Mouse (Mus musculus) neural tube, embryonic 14.5 days (tissue): ENCODE data around the gene Prickle2. TPM values are rescaled to one million over a fixed set of nuclear protein-coding genes. Genes with fewer than 3 reads are reported as not detected.

ENCODE experiments used
- ATAC-seq: fragments of 200-750 bp; cut with Nextera tagmentation; 2 replicates; pipeline ENCODE4 v1.8.0; 2017; ENCODE audit warnings: low read depth, mild to moderate bottlenecking, moderate TSS enrichment, moderate library complexity
- H3K27ac ChIP-seq: fragments of 300-500 bp; sonication (generic); 2 replicates; pipeline ENCODE4 v1.5.1; 2014; ENCODE audit warnings: low read depth, mild to moderate bottlenecking, control low read depth, low read length, moderate library complexity, mixed read lengths
- H3K27me3 ChIP-seq: fragments of 300-500 bp; sonication (generic); 2 replicates; pipeline ENCODE4 v1.6.1; 2014; ENCODE audit warnings: low read length; ENCODE audit not compliant: control insufficient read depth, insufficient read depth
- H3K36me3 ChIP-seq: fragments of 300-500 bp; sonication (generic); 2 replicates; pipeline ENCODE4 v1.6.1; 2014; ENCODE audit warnings: low read length, mixed read lengths; ENCODE audit not compliant: control insufficient read depth, insufficient read depth
- H3K4me1 ChIP-seq: fragments of 300-500 bp; sonication (generic); 2 replicates; pipeline ENCODE4 v1.6.1; 2014; ENCODE audit warnings: low read length; ENCODE audit not compliant: control insufficient read depth, insufficient read depth
- H3K4me2 ChIP-seq: fragments of 300-500 bp; sonication (generic); 2 replicates; pipeline ENCODE4 v1.6.1; 2014; ENCODE audit warnings: mild to moderate bottlenecking, low read depth, low read length, control low read depth
- H3K4me3 ChIP-seq: fragments of 300-500 bp; sonication (generic); 2 replicates; pipeline ENCODE4 v1.5.1; 2014; ENCODE audit warnings: low read depth, low read length, control low read depth, mixed read lengths
- H3K9ac ChIP-seq: fragments of 300-500 bp; sonication (generic); replicated peaks from 2 replicates; pipeline ENCODE4 v1.6.1; 2014; ENCODE audit warnings: low read depth, mild to moderate bottlenecking, control low read depth, low read length, mixed read lengths
- H3K9me3 ChIP-seq: fragments of 300-500 bp; sonication (generic); 2 replicates; pipeline ENCODE4 v1.6.1; 2016; ENCODE audit warnings: low read length; ENCODE audit not compliant: control insufficient read depth
- WGBS: fragments of 180-500 bp; shearing (Covaris S2); extraction: QIAGEN DNeasy Blood & Tissue Kit; methylation state at CpG from one replicate; pipeline ENCODE4 v1.1.7; 2014; 5-methylcytosine and 5-hydroxymethylcytosine counted together
- polyA plus RNA-seq: library from polyadenylated mRNA; unstranded; fragments of >200 nt; fragmentation: Nextera tagmentation; extraction: Ambion mirVana; gene quantifications from 2 replicates; pipeline ENCODE4 v1.2.1, GENCODE M21; 2014

Gene Prickle2
- polyA plus RNA-seq, 1 experiment from 2014 or later, result 25.5 TPM

DNA sequence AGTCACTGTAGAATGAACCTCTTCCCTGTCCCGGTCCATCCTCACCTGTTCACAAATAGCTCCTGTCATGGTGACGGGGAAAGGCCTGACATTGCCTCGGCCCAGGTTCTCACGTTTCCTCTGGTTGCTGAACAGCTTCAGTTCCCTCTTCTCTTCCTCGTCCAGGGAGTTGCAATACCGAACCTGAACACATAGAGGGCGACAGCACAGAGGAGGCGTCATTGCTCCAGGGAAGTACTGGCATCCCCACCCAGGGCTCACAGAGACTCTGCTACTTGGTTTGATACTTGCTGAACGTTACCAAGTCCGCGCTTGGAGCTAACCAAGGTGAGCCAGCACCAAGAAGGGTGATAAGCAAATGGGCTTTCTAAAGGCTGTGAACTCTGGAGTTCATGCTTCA lies 283.7 kb downstream of the Prickle2 start:
- 51% methylated on average over 11 of the region's 11 CpGs for WGBS
- no peak overlapping the region for H3K4me2 ChIP-seq
- H3K27ac ChIP-seq, result no peak overlapping the region
- no peaks in the 10 kb centered on the region for H3K27me3 ChIP-seq
- H3K4me3 ChIP-seq, result no peak overlapping the region
- H3K4me1 ChIP-seq, result no peaks in the 10 kb centered on the region
- no peaks in the 10 kb centered on the region for H3K9me3 ChIP-seq
- peaks cover 10% of the 10 kb centered on the region for H3K36me3 ChIP-seq
- no peak overlapping the region for H3K9ac ChIP-seq
- ATAC-seq, result no peak

DNA sequence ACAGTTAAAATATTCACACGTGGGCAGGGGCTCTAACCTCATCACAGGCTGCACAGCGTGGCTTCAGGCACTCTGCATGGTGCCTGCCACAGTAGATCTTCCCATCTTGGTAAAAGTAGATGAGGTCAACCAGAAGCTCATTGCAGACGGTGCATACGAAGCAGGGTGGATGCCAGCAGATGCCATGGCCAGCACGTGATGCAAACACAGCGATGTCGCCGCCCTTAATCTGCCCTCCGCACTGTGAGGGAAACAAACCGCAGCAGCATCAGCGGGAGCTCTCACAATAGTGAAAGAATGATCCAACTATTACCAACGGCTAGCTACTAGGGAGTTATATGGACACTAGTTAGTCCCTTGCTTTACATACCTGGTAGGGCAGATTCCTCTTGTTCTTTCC lies 285.8 kb downstream of the Prickle2 start:
- no peak for ATAC-seq
- 91% methylated on average over 12 of the region's 12 CpGs for WGBS
- no peak overlapping the region for H3K9ac ChIP-seq

DNA sequence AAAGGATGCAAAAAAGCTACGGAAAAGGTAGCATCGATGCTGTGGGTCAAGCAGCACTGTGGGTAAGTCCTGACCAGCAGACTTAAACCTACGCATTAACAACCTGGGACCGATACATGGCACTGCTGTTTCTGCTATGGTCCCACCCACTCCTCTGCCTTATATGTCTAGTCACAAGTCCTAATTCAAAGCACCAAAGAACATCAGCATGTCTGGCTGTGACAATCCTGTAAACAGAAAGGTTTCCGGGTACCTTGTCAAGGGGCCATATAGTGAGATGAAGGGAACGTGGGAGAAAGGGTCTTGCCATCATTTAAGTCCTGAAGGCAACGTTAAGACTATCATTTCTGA lies 290.6 kb downstream of the Prickle2 start:
- no peak overlapping the region for H3K4me3 ChIP-seq
- no peak for ATAC-seq
- WGBS, result 83% methylated on average over 7 of the region's 7 CpGs
- H3K4me1 ChIP-seq, result peaks cover 17% of the 10 kb centered on the region
- peaks cover 22% of the 10 kb centered on the region for H3K36me3 ChIP-seq
- H3K4me2 ChIP-seq, result no peak overlapping the region
- no peak overlapping the region; the same call in 1 of the 2 replicates for H3K27ac ChIP-seq
- H3K9me3 ChIP-seq, result no peaks in the 10 kb centered on the region
- no peak overlapping the region for H3K9ac ChIP-seq
- no peaks in the 10 kb centered on the region for H3K27me3 ChIP-seq

More for the DNA sequence above, 285.8 kb downstream of the Prickle2 start:
- H3K36me3 ChIP-seq, result peaks cover 14% of the 10 kb centered on the region
- no peak overlapping the region for H3K4me2 ChIP-seq
- H3K27ac ChIP-seq, result no peak overlapping the region
- no peaks in the 10 kb centered on the region for H3K27me3 ChIP-seq
- no peaks in the 10 kb centered on the region for H3K9me3 ChIP-seq
- H3K4me1 ChIP-seq, result peaks cover 4% of the 10 kb centered on the region
- no peak overlapping the region for H3K4me3 ChIP-seq

DNA sequence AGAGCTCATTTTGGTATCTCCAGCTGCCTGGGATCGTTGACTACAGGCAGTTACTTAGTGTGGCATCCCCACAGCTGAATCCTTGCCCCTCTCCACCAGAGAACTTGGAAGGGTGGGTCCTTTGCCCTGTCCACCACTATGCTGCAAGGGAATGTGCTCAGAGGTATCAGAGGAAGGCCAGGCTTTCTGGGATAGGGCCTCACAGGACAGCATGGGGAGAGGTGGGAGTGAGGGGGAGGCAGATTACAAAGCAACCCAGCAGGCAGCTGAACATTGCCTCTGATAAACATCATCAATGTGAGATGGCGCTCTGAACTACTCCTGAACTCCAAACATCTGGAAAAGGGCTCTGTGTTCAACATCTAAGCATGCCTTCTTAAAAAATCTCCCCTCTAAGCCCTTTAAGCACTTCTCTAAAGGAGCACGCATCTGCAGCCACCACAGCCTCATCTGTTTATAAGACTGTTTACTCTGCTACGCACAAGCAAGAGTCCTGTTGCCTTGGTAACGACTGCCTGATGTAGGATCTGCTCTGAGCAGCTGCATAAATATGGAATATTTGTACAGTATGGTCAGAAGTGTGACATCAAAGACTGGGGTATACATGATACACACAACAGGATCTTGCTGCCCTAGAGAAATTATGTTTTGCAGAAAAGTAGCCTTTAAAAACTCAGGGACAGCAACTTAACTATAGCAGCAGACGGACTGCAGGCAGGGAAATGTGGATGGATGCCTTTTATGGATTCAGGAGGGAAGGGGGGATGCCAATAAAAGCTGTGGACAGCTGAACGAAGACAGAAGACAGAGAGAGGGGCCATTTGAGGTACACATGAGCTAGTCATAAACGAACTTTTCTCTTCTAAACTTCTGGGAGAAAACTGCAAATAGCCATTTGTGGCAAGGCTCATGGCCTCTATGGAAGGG lies 291.2 kb downstream of the Prickle2 start:
- H3K4me2 ChIP-seq, result no peak overlapping the region

DNA sequence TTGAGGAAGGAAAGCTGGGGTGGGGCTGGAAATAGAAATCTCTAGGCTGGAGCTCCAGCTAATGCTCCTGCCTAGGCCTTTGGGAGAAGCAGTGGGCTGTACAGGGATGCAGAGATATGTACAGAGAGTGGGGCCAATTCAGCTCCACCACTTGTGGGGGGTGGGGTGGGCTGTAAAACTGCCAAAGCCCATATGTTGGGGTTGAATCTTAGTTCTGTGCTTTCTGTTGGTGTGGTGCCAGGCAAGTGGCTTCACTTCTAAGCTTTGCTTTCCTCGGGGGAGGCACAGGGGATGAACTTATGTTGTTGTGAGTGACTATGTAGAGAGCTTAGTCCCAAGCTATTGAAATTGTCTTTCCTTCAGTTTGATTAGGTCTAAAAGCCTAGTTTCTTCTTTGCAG lies 292.0 kb downstream of the Prickle2 start:
- Histone ChIP-seq H3K4me3 (no peak overlapping the region), H3K9ac (no peak overlapping the region), H3K9me3 (no peaks in the 10 kb centered on the region), H3K4me1 (peaks cover 17% of the 10 kb centered on the region), H3K27ac (no peak overlapping the region; the same call in 1 of the 2 replicates), H3K4me2 (no peak overlapping the region), H3K36me3 (peaks cover 20% of the 10 kb centered on the region; the same call in 1 of the 2 replicates), H3K27me3 (no peaks in the 10 kb centered on the region)
- no peak for ATAC-seq
- 63% methylated on average over 1 of the region's 1 CpGs for WGBS

More for the DNA sequence above, 291.2 kb downstream of the Prickle2 start:
- no peak overlapping the region for H3K4me3 ChIP-seq
- peaks cover 17% of the 10 kb centered on the region for H3K4me1 ChIP-seq
- no peaks in the 10 kb centered on the region for H3K27me3 ChIP-seq
- no peaks in the 10 kb centered on the region for H3K9me3 ChIP-seq
- H3K27ac ChIP-seq, result peak overlapping the region; percentile 25
- WGBS, result 28% methylated on average over 8 of the region's 8 CpGs
- peaks cover 24% of the 10 kb centered on the region for H3K36me3 ChIP-seq
- no peak overlapping the region for H3K9ac ChIP-seq
- peak; percentile 79; the same call in 1 of the 2 replicates for ATAC-seq

DNA sequence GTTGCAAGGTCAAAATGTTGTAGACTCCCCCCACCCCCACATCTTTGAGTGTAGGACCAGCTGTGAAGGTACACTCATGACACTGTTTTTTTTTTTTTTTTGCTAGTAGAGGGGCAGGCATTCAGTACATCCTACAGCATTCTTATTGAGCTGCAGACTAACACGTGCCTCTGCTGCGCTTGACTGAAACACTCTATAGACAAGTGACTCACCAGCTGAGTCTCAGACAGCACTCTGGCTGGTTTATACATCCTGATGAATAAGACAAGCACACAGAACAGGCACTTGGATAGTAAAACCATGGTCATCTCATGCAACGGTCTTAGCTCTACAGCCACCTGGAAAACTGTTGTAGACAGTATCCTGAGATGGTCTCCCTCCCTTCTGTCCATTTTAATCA lies 296.2 kb downstream of the Prickle2 start:
- Histone ChIP-seq H3K36me3 (peaks cover 19% of the 10 kb centered on the region; the same call in 1 of the 2 replicates), H3K9me3 (no peaks in the 10 kb centered on the region)
- 88% methylated on average over 3 of the region's 3 CpGs for WGBS

DNA sequence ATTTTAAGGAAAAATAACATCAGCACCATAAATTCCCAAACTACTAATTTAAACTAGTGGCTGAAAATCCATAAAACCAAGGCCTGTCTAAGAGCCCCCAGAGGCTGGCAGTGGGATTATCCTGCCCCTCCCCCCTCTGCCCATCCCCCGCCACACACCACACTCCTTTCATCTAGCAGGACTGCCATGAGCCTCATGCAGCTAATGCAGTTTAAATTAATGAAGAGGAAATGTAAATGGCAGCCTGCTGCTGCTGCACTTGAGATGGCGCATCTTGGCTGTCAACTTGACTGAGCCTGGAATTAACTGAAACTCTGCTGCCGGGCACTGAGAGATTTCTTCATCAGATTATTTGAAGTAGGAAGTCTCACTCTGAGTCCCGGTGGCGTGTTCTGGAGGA lies 298.7 kb downstream of the Prickle2 start:
- peak; percentile 75; the same call in 1 of the 2 replicates for ATAC-seq
- no peak overlapping the region for H3K4me2 ChIP-seq

More for the DNA sequence above, 296.2 kb downstream of the Prickle2 start:
- no peak for ATAC-seq
- Histone ChIP-seq H3K4me2 (no peak overlapping the region), H3K27ac (no peak overlapping the region), H3K9ac (no peak overlapping the region), H3K27me3 (no peaks in the 10 kb centered on the region), H3K4me3 (no peak overlapping the region), H3K4me1 (peaks cover 9% of the 10 kb centered on the region)

DNA sequence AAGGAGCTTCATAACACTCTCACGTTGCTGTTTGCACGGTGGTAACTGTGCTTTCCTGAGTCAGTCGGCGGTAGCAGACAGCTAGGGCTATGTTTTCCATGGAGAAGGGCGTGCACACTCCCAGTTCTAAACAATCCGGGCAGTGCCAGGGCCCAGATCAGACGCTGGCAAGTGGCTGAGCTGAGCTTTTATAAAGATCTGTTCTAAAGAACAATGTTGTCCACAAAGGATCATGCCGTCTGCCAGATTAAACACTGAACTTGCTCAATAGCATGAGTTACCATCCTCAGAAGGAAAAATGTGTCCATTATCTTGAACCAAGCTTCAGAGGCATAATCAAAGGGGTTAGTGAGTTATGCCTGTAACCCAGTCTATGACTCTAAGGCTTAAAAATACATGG lies 300.4 kb downstream of the Prickle2 start:
- Histone ChIP-seq H3K4me1 (no peaks in the 10 kb centered on the region; the same call in 1 of the 2 replicates), H3K9me3 (no peaks in the 10 kb centered on the region), H3K4me3 (no peak overlapping the region), H3K27me3 (no peaks in the 10 kb centered on the region), H3K36me3 (peaks cover 9% of the 10 kb centered on the region; the same call in 1 of the 2 replicates), H3K27ac (no peak overlapping the region), H3K9ac (no peak overlapping the region), H3K4me2 (no peak overlapping the region)
- 67% methylated on average over 8 of the region's 8 CpGs for WGBS
- no peak for ATAC-seq

More for the DNA sequence above, 298.7 kb downstream of the Prickle2 start:
- H3K27ac ChIP-seq, result no peak overlapping the region
- 61% methylated on average over 5 of the region's 5 CpGs for WGBS
- H3K9me3 ChIP-seq, result no peaks in the 10 kb centered on the region
- H3K9ac ChIP-seq, result no peak overlapping the region
- H3K4me3 ChIP-seq, result no peak overlapping the region
- no peaks in the 10 kb centered on the region; the same call in 1 of the 2 replicates for H3K4me1 ChIP-seq
- no peaks in the 10 kb centered on the region for H3K27me3 ChIP-seq
- H3K36me3 ChIP-seq, result peaks cover 19% of the 10 kb centered on the region; the same call in 1 of the 2 replicates

DNA sequence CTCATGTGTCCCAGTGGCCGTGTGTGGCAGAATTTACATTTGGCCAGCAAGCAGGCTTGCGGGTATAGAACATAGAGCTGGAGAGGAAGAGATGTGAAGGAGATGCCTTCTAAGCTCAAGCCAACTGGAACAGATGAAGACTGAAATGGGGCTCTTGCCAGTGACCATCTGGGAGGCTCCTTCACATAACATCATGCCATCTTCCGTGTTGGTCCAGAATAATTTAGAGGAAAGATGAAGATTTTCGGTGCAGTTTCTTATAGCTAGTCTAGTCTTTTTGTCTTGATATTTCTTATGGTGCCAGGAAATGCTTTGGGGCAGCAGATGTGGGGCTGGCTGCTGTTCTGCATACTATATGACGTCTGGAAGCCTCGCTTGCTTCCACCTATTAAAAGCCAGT lies 308.1 kb downstream of the Prickle2 start:
- no peak for ATAC-seq
- Histone ChIP-seq H3K4me3 (no peak overlapping the region), H3K9ac (no peak overlapping the region), H3K4me1 (no peaks in the 10 kb centered on the region; the same call in 1 of the 2 replicates), H3K36me3 (no peaks in the 10 kb centered on the region), H3K27me3 (no peaks in the 10 kb centered on the region), H3K27ac (no peak overlapping the region), H3K9me3 (no peaks in the 10 kb centered on the region), H3K4me2 (no peak overlapping the region)
- 93% methylated on average over 6 of the region's 6 CpGs for WGBS
